Mouse (Mus musculus) lung, adult 2 months (tissue): ENCODE measurements around the gene Cfap52.

ENCODE experiments used
- CTCF ChIP-seq: fragments of 200-500 bp; IDR thresholded peaks from 2 replicates; pipeline ENCODE4 v1.5.1; 2011; ENCODE audit warnings: mild to moderate bottlenecking, low read length, control low read depth; ENCODE audit not compliant: insufficient read depth
- POLR2A ChIP-seq: fragments of 200-500 bp; IDR thresholded peaks from 2 replicates; pipeline ENCODE4 v1.6.1; 2011; ENCODE audit warnings: low read depth, mild to moderate bottlenecking, control low read depth, low read length, borderline replicate concordance; ENCODE audit errors: extremely low read depth

DNA sequence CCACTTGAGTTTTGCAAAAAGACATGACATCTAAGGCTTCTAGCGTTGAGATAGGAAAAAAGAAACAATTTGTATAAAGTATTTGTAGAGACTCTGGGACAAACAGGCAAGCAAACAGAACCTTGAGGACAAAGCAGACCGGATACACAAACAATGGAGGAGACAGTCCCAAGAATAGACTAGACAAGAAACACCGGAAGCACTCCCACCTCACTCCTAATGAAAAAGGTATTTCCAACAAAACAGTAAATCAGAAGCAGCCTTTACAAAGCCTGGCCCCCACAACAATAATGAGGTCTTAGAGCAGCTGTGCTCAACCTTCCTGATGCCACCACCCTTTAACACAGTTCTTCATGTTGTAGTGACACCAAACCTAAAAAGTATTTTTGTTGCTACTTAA, 48.3 kb downstream of the Cfap52 start:
- TF ChIP-seq CTCF (no peak), POLR2A (no peak)
